Mouse (Mus musculus) kidney, postnatal 10 days (tissue): ENCODE data around the gene Apom.

Experiments used
- DNase-seq: peaks from one replicate; pipeline ENCODE4 v3.0.0; 2021; ENCODE audit warnings: mixed read lengths

Gene Apom

DNA sequence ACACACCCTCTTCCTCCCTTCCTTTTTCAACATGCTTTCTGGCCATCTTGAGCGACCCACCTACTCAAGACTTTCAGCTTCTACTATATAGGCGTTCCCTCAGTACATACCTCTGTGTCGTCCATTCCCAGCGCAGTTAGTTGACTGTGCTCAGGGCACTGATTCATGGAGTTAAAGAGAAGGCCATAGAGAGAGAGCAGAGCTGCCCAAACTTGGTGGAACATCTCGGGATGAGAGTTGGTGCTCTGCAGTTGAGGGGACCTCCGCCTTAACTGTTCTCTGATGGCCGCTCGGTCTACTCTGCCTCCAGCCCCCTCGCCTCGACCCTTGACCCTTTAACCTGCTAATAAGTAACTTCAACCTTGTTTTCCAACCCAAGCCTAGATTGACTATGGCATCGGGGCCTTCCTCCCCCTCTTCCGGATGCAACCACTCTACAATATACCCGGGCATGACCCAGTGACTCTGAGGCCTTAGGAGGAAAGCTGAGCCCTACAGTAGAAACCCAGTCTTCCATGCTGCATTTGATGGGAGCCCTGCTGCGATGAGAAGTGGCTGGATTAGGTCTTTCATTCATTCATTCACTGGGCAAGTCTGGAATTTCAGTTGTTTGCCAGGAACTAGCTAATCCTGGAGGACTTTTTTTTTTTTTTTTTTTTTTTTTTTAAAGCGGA, at the start of gene Apom:
TSS of gene Apom (minus strand) at position 551 of the 674 bp plus-strand sequence.
- no peak for DNase-seq

DNA sequence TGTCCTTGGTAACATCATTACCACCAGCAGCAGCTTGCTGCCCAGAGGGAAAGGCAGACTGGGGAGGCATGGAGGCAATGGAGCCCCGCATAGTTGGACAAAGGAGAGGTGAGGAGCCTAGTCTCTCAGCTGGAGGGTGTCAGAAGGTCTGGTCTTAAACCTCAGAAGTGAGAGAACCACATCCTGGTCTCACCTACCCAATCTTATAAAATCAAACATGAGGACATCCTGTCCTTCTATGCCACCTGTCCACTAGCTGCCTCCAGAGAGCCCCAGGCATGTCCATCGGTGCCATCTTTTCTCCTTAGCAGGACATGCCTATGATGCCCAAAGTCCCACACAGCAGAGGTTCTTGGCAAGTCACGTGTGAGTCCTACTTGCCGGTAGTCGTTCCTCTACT, 48.2 kb upstream of the Apom start:
- no peak for DNase-seq

DNA sequence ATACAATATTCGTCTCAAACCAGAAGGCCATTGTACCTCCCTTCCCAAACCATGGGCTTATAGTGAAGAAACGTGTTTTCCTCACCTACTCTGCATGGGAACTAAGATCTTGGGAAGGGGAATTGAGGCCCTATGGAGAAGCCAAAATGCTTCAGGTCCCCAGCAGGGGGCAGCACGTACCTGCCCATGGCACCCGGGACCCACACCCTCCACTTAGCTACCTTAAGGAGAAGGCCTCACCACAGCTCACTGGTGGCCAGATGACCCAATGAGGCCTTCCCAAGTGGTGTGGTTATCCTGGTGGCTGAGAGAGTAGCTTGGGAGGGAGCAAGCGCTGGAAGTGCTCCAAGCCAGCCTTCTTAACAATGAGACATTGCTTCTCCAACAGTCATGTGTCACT, 46.7 kb upstream of the Apom start:
- DNase-seq: peak; percentile 88

DNA sequence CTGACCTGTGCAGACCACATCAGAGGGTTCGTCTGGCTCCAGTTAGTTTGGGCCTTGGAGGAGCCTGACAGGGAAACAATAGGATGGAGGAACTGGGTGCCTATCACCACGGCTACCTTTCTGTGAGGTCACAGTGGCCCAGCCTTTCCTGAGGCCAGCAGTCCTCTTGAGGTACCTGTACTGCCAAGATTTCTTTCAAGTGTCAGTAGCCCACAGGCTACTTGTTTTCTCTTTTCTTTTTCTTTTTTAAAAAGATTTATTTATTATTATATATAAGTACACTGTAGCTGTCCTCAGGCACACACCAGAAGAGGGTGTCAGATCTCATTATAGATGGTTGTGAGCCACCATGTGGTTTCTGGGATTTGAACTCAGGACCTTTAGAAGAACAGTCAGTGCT, 44.1 kb upstream of the Apom start, which contains the start of gene Aif1:
TSS of gene Aif1 (minus strand) at position 101 of the 400 bp plus-strand sequence.
- no peak for DNase-seq

DNA sequence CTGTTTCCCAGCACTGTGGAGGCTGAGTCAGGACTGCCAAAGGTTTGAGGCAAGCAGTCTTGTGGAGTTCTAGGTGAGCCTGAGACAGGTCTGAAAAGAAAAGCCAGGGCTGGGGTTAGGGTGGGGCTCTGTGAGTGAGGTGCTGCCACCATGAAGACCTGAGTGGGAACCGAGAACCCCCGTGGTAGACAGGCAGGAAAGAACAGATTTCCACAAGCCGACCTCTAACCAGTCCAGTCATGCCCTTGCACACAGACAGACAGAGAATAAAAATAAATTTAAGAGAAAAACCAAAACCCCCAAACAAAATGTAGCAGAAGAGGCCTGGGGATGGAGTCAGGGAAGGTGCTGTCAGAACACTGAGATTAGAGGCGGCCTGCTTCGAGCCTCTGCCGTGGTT, 43.5 kb upstream of the Apom start:
- no peak for DNase-seq

DNA sequence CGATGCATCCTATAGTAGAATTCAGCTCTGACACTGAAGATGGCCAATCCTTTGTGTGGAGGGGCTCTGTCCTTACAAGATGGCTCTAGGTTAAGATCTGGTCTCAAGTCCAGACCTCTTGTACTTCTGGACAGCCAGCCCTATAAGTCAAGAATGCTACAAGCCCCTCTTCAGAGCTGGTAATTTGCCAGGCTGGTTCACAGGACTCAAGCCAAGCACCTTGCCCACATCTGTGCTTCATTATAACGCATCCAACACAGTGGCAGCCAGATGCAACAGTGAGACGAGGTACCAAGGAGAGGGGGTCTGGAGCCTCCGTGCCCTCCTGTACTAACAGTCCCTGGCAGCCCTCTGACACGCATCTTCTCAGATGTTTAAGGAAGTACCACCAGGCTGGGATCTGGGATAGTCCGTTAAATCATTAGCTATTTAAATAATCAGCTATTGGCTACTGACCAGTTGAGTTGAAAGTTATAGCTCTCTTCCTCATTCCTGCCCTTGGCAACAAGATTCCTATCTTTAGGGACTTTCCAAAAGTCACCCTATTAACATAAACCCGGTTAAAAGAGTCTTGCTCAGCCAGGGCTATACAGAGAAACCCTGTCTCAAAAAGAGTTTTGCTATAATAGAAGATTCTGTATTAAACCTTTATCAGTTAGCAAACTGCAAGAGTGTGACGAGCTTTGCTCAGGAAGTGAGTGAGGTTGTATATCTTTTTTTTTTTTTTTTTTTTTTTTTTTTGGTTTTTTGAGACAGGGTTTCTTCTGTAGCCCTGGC, 42.5 kb upstream of the Apom start:
- no peak for DNase-seq

DNA sequence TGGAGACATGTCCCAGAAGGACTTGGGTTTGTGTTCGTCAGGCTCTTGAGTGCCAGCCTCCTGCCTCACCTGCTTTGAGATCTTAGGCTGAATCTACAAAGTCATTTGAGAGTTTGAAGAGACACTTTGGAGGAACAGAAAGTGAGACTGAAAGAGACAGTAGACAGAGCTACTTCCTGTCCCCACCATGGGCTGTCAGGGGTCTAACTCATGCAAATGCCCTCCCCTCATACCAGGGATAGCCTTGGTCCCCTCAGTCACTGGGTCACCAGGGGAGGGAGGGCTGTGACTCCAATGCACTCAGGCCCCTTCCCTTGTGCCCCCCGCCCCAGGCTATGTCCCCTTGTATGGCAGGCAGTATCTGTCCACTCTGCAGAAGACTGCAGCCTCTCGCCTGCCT, 41.5 kb upstream of the Apom start:
- DNase-seq: no peak

DNA sequence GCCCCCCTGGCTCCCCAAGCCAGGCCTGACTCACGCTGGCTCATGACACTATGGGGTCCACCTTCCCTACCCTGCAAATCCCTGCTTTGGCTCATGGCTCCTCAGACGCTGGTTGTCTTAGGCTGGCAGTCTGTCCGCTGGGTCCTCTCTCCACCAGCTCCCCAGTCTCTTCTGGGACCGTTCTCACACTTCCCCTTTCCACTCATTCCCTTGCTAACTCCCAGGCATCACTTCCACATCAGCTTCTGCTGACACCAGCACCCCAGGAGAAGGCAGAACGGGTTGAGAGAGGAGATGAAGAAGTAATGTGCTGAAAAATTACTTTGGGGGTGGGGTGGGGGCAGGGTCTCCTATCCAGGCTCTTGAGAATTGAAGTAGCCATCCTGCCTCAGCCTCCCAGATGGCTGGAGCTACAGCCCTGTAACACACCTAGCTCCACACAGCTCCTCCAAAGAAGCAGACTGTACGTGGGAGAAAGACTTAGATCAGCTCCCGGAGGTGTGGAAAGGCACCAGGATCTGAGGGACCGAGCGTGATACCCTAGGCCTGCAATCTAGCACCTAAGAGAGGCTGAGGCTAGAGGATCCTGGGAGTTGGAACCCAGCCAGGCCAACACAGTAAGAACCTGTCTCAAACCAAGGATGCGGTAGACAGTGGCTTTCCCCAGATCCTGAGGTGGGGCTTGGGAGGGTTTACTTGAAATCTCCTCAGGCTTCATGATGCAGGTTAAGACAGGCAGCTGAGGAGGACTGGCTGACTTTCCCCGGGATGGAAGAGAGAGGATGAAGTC, 40.8 kb upstream of the Apom start:
- DNase-seq: no peak

DNA sequence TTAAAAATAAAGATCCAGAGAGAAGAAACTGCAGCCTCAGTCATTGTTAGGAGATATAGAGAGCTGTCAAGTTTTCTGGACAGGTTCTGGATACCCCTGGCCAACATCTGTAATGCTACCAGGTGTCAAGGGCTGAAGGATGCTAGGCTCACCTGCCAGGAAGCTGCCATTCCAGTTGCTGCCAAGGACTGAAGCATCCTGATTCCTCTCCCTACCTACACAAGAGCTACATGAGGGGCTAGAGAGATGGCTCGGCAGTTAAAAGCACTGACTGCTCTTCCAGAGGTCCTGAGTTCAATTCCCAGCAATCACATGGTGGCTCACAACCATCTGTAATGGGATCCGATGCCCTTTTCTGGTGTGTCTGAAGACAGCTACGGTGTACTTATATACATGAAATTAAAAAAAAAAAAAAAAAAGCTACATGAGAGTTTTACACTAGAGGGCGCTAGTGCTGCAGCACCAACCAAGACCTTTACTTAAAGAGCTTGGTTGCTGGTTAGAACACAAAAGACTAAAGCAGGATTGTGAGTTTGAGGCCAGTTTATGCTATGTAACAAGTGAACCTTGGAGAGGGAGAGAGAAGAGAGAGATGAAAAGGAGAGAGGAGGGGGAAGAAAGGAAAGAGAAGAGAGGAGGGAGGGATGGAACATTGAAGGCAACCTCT, 36.8 kb upstream of the Apom start:
- DNase-seq: no peak

DNA sequence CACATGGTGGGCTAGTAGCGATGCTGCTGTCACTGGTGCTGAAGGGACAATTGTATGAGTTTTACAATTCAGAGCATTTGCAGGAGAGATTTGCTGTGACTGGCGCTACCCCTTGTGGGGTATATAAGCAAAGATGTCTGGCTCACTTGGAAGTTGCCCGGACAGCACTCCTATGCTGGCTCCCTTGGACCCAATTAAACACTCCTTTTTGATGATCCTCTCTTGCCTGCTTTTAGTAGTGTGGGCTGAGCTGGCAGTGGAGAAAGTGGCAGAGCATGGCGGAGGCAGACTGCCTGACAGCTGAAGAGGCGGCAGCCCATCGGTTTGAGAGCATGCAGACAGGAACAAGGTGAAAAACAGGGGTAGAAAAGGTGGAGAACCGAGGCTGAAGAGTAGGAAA, 35.9 kb upstream of the Apom start:
- no peak for DNase-seq

DNA sequence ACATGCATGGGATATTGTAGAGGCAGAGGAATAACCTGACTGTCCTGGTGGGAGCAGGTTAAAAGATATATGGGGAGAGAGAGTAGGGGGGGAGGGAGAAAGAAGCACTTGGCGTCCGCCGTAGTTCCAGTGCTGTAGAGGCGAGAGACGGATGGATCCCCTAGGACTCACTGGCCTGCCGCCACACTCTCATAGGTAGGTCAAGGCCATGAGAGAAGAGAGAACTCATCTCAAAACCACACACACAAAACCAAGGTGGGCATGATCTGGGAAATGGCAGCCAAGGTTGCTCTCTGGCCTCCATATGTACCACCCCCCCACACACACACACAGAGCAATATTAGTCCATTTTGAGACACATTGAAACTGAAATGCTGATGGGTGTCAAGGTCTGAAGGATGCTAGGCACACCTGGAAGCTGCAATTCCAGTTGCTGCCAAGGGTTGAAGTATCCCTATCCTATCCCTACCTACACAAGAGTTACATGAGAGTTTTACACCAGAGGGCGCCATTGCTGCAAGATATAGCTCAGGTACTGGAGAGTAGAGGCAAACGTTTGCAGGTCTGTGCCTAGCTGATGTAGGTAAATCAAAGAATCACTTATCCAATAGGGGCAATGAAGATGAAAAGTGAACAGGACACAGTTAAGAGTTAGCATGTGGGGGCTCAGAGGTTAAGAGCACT, 34.6 kb upstream of the Apom start:
- peak; percentile 81 for DNase-seq

DNA sequence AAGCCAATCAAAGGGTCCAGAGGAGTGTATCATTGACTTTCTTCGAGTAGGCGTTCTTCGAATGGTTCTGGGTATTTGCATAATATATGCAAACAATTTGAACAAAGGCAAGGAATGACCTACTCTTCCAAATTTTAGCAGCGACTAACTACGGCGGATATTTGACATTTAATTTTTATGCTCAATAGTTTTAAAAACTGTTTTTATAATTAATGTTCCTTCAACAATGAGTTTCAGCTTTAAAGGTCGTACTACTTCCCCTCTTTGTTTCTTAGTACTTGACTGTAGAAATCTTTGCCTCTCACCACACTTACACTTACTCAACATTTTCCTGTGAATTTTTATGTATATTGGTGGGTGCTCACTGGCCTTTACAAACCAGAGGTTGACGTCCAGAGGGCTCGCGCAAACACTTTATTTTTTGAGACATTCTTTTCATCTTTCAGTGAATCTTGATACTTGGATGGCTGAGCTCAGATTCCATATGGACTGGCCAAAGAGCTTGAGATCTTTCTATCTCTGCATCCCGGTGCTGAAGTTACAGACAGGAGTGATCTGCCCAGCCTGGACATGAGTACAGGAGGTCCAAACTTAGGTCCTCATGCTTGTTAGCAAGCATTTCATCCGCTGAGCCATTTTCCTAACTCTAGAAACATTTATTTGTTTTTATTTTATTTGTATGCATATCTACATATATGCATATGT, 33.8 kb upstream of the Apom start:
- no peak for DNase-seq

DNA sequence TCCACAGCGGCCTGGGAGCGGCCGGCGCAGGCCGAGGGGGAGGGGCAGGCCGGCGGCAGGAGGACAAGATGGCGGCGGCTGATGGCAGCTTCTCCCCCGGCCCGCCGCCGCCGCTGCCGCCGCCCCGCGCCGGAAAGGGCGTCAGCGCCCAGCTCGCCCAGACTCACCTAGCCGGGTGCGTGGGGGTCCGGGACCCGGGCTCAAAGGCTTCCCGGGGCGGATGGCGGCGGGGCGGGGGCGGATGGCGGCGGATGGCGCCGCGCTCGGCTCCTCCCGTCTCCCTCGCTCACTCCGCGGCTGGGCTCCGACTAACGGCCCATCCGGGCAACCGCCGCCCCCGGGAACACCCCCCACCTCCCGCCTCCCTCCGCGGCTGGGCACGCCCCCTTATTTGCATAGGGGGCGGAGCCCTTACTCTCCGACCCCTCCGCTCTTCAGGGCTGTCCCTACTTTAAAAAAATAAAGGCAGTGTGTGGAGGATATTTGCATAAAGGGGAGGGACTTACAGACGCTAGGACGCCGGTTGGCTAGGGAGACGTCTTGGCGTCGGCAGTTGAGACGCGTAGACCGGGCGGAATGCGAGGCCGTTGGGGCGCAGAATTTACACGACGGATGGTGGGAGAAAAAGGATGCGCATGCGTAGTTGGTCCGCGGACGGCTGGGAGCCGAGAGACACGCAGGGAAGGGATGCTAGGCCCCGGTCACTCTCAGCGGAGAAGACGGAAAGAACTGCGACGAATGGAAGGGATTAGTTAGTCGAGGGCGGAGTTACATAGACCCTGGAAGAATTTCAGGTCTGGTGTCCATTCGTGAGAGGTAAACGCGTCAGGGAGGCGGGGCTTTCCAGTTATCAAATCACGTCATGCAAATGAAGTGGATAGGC, 33.0 kb upstream of the Apom start, which contains the start of gene Prrc2a:
TSS of gene Prrc2a (minus strand) at position 330 of the 883 bp plus-strand sequence.
- peak; percentile 99 for DNase-seq

DNA sequence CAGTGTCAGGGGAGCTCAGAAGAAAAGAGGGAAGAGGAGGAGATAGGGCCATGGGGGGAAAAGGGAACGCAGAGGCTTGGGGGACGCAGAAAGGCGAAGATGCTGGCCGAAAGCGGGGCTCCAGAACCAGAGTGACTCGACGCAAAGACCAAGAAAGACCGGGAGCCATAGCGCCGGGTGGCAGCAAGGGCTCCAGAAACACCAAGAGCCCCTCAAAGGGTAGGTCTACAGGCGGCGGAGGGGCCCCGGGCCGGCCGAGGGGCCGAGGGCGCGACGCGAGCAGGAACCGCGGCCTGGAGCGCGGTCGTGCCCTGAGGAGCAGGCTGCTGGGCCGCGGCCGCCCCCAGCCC, 32.3 kb upstream of the Apom start:
- DNase-seq: peak; percentile 47

DNA sequence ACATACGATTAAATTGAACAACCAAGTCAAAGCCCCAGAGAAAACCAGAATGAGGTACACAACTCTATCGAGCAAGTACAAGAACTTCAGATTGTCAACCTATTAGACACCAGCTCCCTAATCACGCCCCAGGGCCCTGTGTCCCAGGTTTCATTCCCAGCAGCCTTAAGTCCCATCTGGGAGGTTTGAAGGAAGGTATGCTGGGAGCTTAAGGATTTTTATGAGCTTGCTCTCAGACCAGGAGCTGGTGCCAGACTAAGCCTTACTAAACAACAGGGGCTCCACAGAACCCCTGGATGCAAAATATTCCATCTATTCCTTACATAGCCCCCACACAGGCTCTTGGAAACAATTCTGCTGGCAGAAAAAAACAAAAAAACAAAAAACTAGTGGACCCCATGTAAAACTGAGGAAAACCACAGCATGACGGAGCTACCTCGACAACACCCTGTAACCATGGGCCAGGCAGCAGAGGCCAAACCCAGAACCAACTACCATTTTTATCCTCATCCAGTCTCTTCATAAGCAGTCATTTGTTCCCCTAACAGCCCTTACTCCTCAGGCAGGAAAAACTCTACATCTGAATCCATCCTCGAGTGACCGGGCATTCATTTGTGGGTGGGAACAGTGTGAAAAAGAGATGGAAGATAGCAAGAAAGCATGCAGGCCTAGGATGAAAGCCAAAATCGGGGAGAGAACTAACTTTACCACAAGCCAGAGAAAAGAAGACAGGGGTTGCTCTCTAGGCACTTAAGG, 31.7 kb upstream of the Apom start:
- DNase-seq: no peak

DNA sequence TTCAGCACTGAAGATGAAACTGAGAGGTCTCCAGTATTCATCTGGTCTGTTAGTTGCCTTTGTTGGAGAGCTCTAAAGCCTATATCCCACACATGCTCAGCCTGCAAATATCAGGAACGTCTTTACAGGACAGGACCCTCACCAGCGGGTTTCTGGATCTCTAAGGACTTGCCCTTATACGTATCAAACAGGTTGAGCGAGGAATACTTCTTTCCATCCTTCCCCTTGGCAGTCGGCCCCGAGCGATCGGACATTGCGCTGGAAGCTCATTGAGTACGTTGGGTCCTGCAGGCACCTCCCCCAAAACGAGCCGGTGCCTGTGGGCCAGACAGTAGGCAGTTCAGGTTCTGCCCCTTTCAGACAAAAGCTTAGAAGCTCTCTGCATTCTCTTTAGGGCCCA, 30.9 kb upstream of the Apom start:
- DNase-seq: peak; percentile 60

DNA sequence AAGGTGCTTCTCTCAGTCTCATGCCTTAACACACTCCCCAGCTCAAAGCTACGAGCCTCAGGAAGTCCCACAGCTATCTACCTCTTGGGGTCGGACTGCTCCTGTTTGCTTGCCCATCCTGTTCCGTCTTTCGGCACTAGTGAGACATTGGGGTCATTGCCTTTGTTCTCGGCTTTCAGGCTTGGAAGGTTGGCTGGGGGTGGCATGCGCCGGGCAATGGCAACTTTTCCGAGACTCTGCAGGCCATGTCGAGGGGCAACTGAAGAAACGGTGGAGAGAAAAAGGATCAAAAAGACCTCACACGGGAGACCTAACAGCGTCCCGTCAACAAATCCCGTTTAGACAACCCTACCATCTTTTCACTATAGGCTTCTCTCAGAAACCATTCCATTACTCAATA, 30.3 kb upstream of the Apom start:
- DNase-seq: no peak

DNA sequence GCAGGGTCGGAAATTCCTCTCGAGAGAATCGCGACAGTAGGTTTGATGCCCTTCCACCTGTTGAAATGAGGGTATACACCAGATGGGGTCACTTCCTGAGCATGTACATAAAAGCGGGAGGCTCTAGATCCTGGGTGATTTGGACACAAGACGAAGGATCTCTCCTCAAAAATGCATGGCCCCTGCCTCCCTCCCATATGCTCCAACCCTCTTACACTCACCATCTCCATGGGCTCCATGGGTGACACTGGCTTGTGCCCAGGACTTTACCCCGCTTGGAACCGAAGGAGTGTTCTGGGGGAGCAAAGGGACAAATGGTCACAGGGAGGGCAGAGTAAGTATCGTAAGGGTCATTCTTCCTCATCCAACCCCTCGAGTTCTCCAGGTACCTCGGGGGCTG, 29.6 kb upstream of the Apom start:
- DNase-seq: no peak

DNA sequence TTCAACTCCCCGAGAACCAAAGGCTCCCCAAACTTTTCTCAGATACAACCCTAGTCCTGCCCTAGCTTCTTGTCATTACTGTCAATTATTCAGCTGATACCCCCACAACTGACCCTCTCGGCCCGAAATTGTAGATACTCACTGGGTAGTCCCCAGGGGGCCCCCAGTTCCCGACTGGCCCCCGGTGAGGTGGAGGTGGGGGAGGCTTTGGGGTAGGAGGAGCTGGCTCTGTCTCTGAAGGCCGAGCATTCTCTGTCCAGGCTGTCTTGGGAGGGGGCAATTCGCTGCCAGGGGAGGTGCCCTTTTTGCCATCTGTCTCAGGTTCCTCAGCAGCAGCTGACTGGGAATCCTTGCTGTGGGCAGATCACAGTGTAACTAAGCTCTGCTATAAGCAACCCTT, 27.8 kb upstream of the Apom start:
- no peak for DNase-seq
